Mouse (Mus musculus): ENCODE results near the gene Acads. TPM values are rescaled to one million over a fixed set of nuclear protein-coding genes. Genes with fewer than 3 reads are reported as not detected.

Gene Acads
- polyA plus RNA-seq, 1 experiment from 2014 or later = 46.9 TPM

- Histone ChIP-seq H3K4me1 (ENCODE audit: insufficient read depth) (peaks cover 5% of the 10 kb centered on the region; the same call in 1 of the 2 replicates), H3K36me3 (ENCODE audit: insufficient read depth) (peaks cover 82% of the 10 kb centered on the region), H3K9me3 (ENCODE audit: low read depth, low read length) (no peaks in the 10 kb centered on the region), H3K27me3 (ENCODE audit: insufficient read depth, low read length) (no peaks in the 10 kb centered on the region), H3K4me2 (no peak overlapping the region), H3K27ac (ENCODE audit: low read depth) (no peak overlapping the region), H3K4me3 (ENCODE audit: low read depth, low read length) (no peak overlapping the region), H3K9ac (no peak overlapping the region)
- no peak for DNase-seq
- 92% methylated on average over 8 of the region's 8 CpGs for WGBS
- no peak for TF ChIP-seq CTCF (IDR thresholded peaks at IDR 0.05; ENCODE audit: low read depth)
- ATAC-seq (ENCODE audit: insufficient read depth) = no peak
Measured at GRCm38 (mm10) chr5:115148378-115148777, 29.2 kb upstream of the Acads start.

GRCm38 (mm10) chr5:115147388-115147787 is 28.2 kb upstream of the Acads start:
- Histone ChIP-seq H3K9me3 (ENCODE audit: low read depth, low read length) (no peaks in the 10 kb centered on the region), H3K36me3 (ENCODE audit: insufficient read depth) (peaks cover 79% of the 10 kb centered on the region), H3K27me3 (ENCODE audit: insufficient read depth, low read length) (no peaks in the 10 kb centered on the region), H3K4me3 (ENCODE audit: low read depth, low read length) (no peak overlapping the region), H3K4me1 (ENCODE audit: insufficient read depth) (0 out of 2 replicates have a peak, but pooled peaks cover 3% of the 10 kb centered on the region), H3K9ac (no peak overlapping the region), H3K27ac (ENCODE audit: low read depth) (no peak overlapping the region), H3K4me2 (no peak overlapping the region)
- no peak for ATAC-seq (ENCODE audit: insufficient read depth)
- WGBS = 73% methylated on average over 3 of the region's 3 CpGs
- DNase-seq = no peak
- no peak for TF ChIP-seq CTCF (IDR thresholded peaks at IDR 0.05; ENCODE audit: low read depth)

- DNase-seq (no peak), ATAC-seq (ENCODE audit: insufficient read depth) (no peak)
- H3K9ac ChIP-seq = no peak overlapping the region
- peaks cover 79% of the 10 kb centered on the region for H3K36me3 ChIP-seq (ENCODE audit: insufficient read depth)
- no peak for TF ChIP-seq CTCF (IDR thresholded peaks at IDR 0.05; ENCODE audit: low read depth)
- H3K4me1 ChIP-seq (ENCODE audit: insufficient read depth) = no peaks in the 10 kb centered on the region
- H3K4me2 ChIP-seq = no peak overlapping the region
- H3K27ac ChIP-seq (ENCODE audit: low read depth) = no peak overlapping the region
- no peaks in the 10 kb centered on the region for H3K9me3 ChIP-seq (ENCODE audit: low read depth, low read length)
- H3K27me3 ChIP-seq (ENCODE audit: insufficient read depth, low read length) = no peaks in the 10 kb centered on the region
- no peak overlapping the region for H3K4me3 ChIP-seq (ENCODE audit: low read depth, low read length)
Measured at GRCm38 (mm10) chr5:115146747-115147130, 27.6 kb upstream of the Acads start.

GRCm38 (mm10) chr5:115145976-115146746 is 27.0 kb upstream of the Acads start:
- Histone ChIP-seq H3K4me2 (no peak overlapping the region), H3K36me3 (ENCODE audit: insufficient read depth) (peaks cover 73% of the 10 kb centered on the region), H3K27ac (ENCODE audit: low read depth) (no peak overlapping the region), H3K9me3 (ENCODE audit: low read depth, low read length) (no peaks in the 10 kb centered on the region), H3K27me3 (ENCODE audit: insufficient read depth, low read length) (no peaks in the 10 kb centered on the region), H3K9ac (no peak overlapping the region), H3K4me3 (ENCODE audit: low read depth, low read length) (no peak overlapping the region), H3K4me1 (ENCODE audit: insufficient read depth) (no peaks in the 10 kb centered on the region)
- WGBS = 76% methylated on average over 6 of the region's 6 CpGs
- no peak for DNase-seq
- ATAC-seq (ENCODE audit: insufficient read depth) = no peak
- no peak for TF ChIP-seq CTCF (IDR thresholded peaks at IDR 0.05; ENCODE audit: low read depth)

- H3K27ac ChIP-seq (ENCODE audit: low read depth) = no peak overlapping the region
Measured at GRCm38 (mm10) chr5:115145253-115145968, 26.3 kb upstream of the Acads start.

GRCm38 (mm10) chr5:115144471-115144870 is 25.3 kb upstream of the Acads start:
- no peaks in the 10 kb centered on the region for H3K4me1 ChIP-seq (ENCODE audit: insufficient read depth)
- no peak overlapping the region for H3K9ac ChIP-seq
- 76% methylated on average over 6 of the region's 6 CpGs for WGBS
- H3K27me3 ChIP-seq (ENCODE audit: insufficient read depth, low read length) = no peaks in the 10 kb centered on the region
- no peak overlapping the region for H3K27ac ChIP-seq (ENCODE audit: low read depth)
- no peaks in the 10 kb centered on the region for H3K9me3 ChIP-seq (ENCODE audit: low read depth, low read length)
- no peak for ATAC-seq (ENCODE audit: insufficient read depth)
- DNase-seq = no peak
- no peak for TF ChIP-seq CTCF (IDR thresholded peaks at IDR 0.05; ENCODE audit: low read depth)
- H3K4me2 ChIP-seq = no peak overlapping the region
- H3K36me3 ChIP-seq (ENCODE audit: insufficient read depth) = peaks cover 56% of the 10 kb centered on the region
- H3K4me3 ChIP-seq (ENCODE audit: low read depth, low read length) = no peak overlapping the region

More at GRCm38 (mm10) chr5:115145253-115145968, 26.3 kb upstream of the Acads start:
- ATAC-seq (ENCODE audit: insufficient read depth) (no peak), DNase-seq (no peak)
- Histone ChIP-seq H3K4me2 (no peak overlapping the region), H3K4me1 (ENCODE audit: insufficient read depth) (no peaks in the 10 kb centered on the region), H3K4me3 (ENCODE audit: low read depth, low read length) (no peak overlapping the region), H3K27me3 (ENCODE audit: insufficient read depth, low read length) (no peaks in the 10 kb centered on the region), H3K36me3 (ENCODE audit: insufficient read depth) (peaks cover 65% of the 10 kb centered on the region), H3K9me3 (ENCODE audit: low read depth, low read length) (no peaks in the 10 kb centered on the region), H3K9ac (no peak overlapping the region)
- no peak for TF ChIP-seq CTCF (IDR thresholded peaks at IDR 0.05; ENCODE audit: low read depth)
- WGBS = 71% methylated on average over 11 of the region's 11 CpGs

- DNase-seq (no peak), ATAC-seq (ENCODE audit: insufficient read depth) (no peak)
- TF ChIP-seq CTCF (IDR thresholded peaks at IDR 0.05; ENCODE audit: low read depth) = no peak
- 75% methylated on average over 10 of the region's 10 CpGs for WGBS
- Histone ChIP-seq H3K4me1 (ENCODE audit: insufficient read depth) (no peaks in the 10 kb centered on the region), H3K27ac (ENCODE audit: low read depth) (no peak overlapping the region), H3K4me2 (no peak overlapping the region), H3K9ac (no peak overlapping the region), H3K4me3 (ENCODE audit: low read depth, low read length) (no peak overlapping the region), H3K36me3 (ENCODE audit: insufficient read depth) (peaks cover 48% of the 10 kb centered on the region), H3K27me3 (ENCODE audit: insufficient read depth, low read length) (no peaks in the 10 kb centered on the region), H3K9me3 (ENCODE audit: low read depth, low read length) (no peaks in the 10 kb centered on the region)
Measured at GRCm38 (mm10) chr5:115143552-115143951, 24.4 kb upstream of the Acads start.
